Mouse (Mus musculus): Measurements from ENCODE around the gene Fbxl8.
A peak's percentile ranks its signal among the peaks of the same experiment; 100 is the strongest.

Gene Fbxl8

GRCm38 (mm10) chr8:105264024-105264982 lies at the start of gene Fbxl8, which contains the start of gene Tradd:
TSS of gene Fbxl8 (plus strand) at chr8:105264648.
TSS of gene Tradd (minus strand) at chr8:105264609.
- DNase-seq (ENCODE audit: low read depth, low spot score), result peak; percentile 50

GRCm38 (mm10) chr8:105217926-105218522 lies 46.4 kb upstream of the Fbxl8 start:
- DNase-seq (ENCODE audit: low read depth, low spot score), result peak; percentile 75

GRCm38 (mm10) chr8:105223850-105224249 lies 40.6 kb upstream of the Fbxl8 start:
- peak; percentile 64 for DNase-seq (ENCODE audit: low read depth, low spot score)

GRCm38 (mm10) chr8:105224413-105225271 lies 39.8 kb upstream of the Fbxl8 start, which contains the start of gene D230025D16Rik:
TSS of gene D230025D16Rik (plus strand) at chr8:105225145.
- DNase-seq (ENCODE audit: low read depth, low spot score), result peak; percentile 96

- no peak for DNase-seq (ENCODE audit: low read depth, low spot score)
These were observed 39.2 kb upstream of the Fbxl8 start for GRCm38 (mm10) chr8:105225272-105225593.

GRCm38 (mm10) chr8:105225917-105226316 lies 38.5 kb upstream of the Fbxl8 start:
- no peak for DNase-seq (ENCODE audit: low read depth, low spot score)

GRCm38 (mm10) chr8:105231503-105232320 lies 32.7 kb upstream of the Fbxl8 start:
- peak; percentile 60 for DNase-seq (ENCODE audit: low read depth, low spot score)

- DNase-seq (ENCODE audit: low read depth, low spot score), result peak; percentile 63
These were observed 32.1 kb upstream of the Fbxl8 start for GRCm38 (mm10) chr8:105232321-105232693.

- DNase-seq (ENCODE audit: low read depth, low spot score), result peak; percentile 92
These were observed 31.1 kb upstream of the Fbxl8 start for GRCm38 (mm10) chr8:105233126-105233935.

- no peak for DNase-seq (ENCODE audit: low read depth, low spot score)
These were observed 29.2 kb upstream of the Fbxl8 start for GRCm38 (mm10) chr8:105235206-105235605.

GRCm38 (mm10) chr8:105237442-105238142 lies 26.9 kb upstream of the Fbxl8 start:
- peak; percentile 57 for DNase-seq (ENCODE audit: low read depth, low spot score)

- DNase-seq (ENCODE audit: low read depth, low spot score), result no peak
These were observed 23.4 kb upstream of the Fbxl8 start for GRCm38 (mm10) chr8:105241016-105241415.

GRCm38 (mm10) chr8:105251954-105252353 lies 12.5 kb upstream of the Fbxl8 start:
- no peak for DNase-seq (ENCODE audit: low read depth, low spot score)

GRCm38 (mm10) chr8:105252680-105253537 lies 11.5 kb upstream of the Fbxl8 start:
- DNase-seq (ENCODE audit: low read depth, low spot score), result no peak

GRCm38 (mm10) chr8:105253766-105254151 lies 10.7 kb upstream of the Fbxl8 start:
- DNase-seq (ENCODE audit: low read depth, low spot score), result no peak

- peak; percentile 93 for DNase-seq (ENCODE audit: low read depth, low spot score)
These were observed 10.1 kb upstream of the Fbxl8 start for GRCm38 (mm10) chr8:105254152-105254965.

- DNase-seq (ENCODE audit: low read depth, low spot score), result peak; percentile 87
These were observed 9.5 kb upstream of the Fbxl8 start, which contains the start of gene B3gnt9 for GRCm38 (mm10) chr8:105254966-105255350. TSS of gene B3gnt9 (minus strand) at chr8:105255153.

Data from R1 (cell line).